ENCODE assay signal across 17 mouse cellular contexts in genomic region chr5:34965531-34965930, GRCm38 (mm10). TPM values are rescaled to one million over a fixed set of nuclear protein-coding genes. Genes with fewer than 3 reads are reported as not detected.
"Had no signal": no experiment of that assay in that cellular context is flagged by ENCODE, and none has a peak within 500 bp of the region (broad histone marks: within the 10 kb centered on the region; RNA-seq: fewer than 3 reads in every experiment).

No protein-coding gene starts in this region.

- DNase-seq: heart, postnatal 10 days; heart, postnatal 14 days; heart, postnatal 36 days; heart, postnatal 4 days; kidney, adult 11 months; kidney, adult 18-20 months; kidney, adult 2 months; kidney, adult 8-10 months; kidney, adult 9 months; kidney, postnatal 10 days; kidney, postnatal 14 days; kidney, postnatal 25 days; kidney, postnatal 36 days; kidney, postnatal 4 days; layer of hippocampus, adult 9-11 months; layer of hippocampus, postnatal 36 days had no signal

RNA-seq across cellular contexts. Expression of gene Msantd1, which starts 57.7 kb away (rescaled TPM):
- polyA plus RNA-seq: heart, embryonic 15.5 days had no signal
